Mouse (Mus musculus) heart, postnatal 0 days (tissue): ENCODE measurements around the gene Igsf9b.

Experiments
- CTCF ChIP-seq: IDR thresholded peaks from 2 replicates; pipeline ENCODE4 v1.5.1; 2016; ENCODE audit warnings: antibody characterized with exemption, control low read depth, low read depth
- EP300 ChIP-seq: IDR thresholded peaks from 2 replicates; pipeline ENCODE4 v1.6.1; 2016; ENCODE audit warnings: antibody characterized with exemption, low read depth

GRCm38 (mm10) chr9:27260378-27260947, 38.5 kb upstream of the Igsf9b start:
- TF ChIP-seq EP300, result no peak
- no peak for TF ChIP-seq CTCF
